Mouse (Mus musculus) myocyte (in vitro differentiated cells): Measurements from ENCODE around the gene Pgp.

Experiments used
- CEBPB ChIP-seq: IDR thresholded peaks from 2 replicates; pipeline ENCODE4 v1.6.1; 2011; ENCODE audit warnings: mild to moderate bottlenecking, moderate library complexity; ENCODE audit not compliant: poor library complexity, insufficient read depth, severe bottlenecking
- E2F4 ChIP-seq: IDR thresholded peaks from one replicate; pipeline ENCODE4 v1.6.1; 2011; ENCODE audit warnings: mild to moderate bottlenecking, control low read depth, moderate library complexity; ENCODE audit not compliant: insufficient read depth
- MAX ChIP-seq: IDR thresholded peaks from one replicate; pipeline ENCODE4 v1.6.1; 2011; ENCODE audit warnings: low read depth, mild to moderate bottlenecking, control low read depth
- MYOD1 ChIP-seq, 3 experiments: IDR thresholded peaks; one replicate each; pipeline ENCODE4 v1.6.1; 2011; ENCODE audit warnings: control low read depth in 2 of 3, low read depth in 2 of 3, mild to moderate bottlenecking in 2 of 3, moderate library complexity in 1 of 3; ENCODE audit not compliant: insufficient read length in 2 of 3, control insufficient read depth in 1 of 3
- MYOG ChIP-seq, 3 experiments: IDR thresholded peaks; one replicate each; pipeline ENCODE4 v1.6.1; 2011; ENCODE audit warnings: control low read depth in 2 of 3, low read depth in 2 of 3, mild to moderate bottlenecking in 2 of 3; ENCODE audit not compliant: insufficient read length in 2 of 3, control insufficient read depth in 1 of 3, insufficient read depth in 1 of 3
- POLR2A ChIP-seq: IDR thresholded peaks from one replicate; pipeline ENCODE4 v1.6.1; 2011; ENCODE audit warnings: low read depth, mild to moderate bottlenecking, control low read depth, moderate library complexity; ENCODE audit not compliant: insufficient read length
- REST ChIP-seq: IDR thresholded peaks from one replicate; pipeline ENCODE4 v1.6.1; 2011; ENCODE audit warnings: mild to moderate bottlenecking, control low read depth, moderate library complexity; ENCODE audit not compliant: insufficient read depth, insufficient read length
- TCF12 ChIP-seq: IDR thresholded peaks from one replicate; pipeline ENCODE4 v1.6.1; 2011; ENCODE audit warnings: mild to moderate bottlenecking, control low read depth; ENCODE audit not compliant: poor library complexity, insufficient read depth, severe bottlenecking
- TCF3 ChIP-seq: IDR thresholded peaks from one replicate; pipeline ENCODE4 v1.6.1; 2011; ENCODE audit warnings: low read depth, control low read depth; ENCODE audit not compliant: insufficient read length
- USF1 ChIP-seq: IDR thresholded peaks from one replicate; pipeline ENCODE4 v1.6.1; 2011; ENCODE audit warnings: low read depth, mild to moderate bottlenecking, control low read depth, moderate library complexity

DNA sequence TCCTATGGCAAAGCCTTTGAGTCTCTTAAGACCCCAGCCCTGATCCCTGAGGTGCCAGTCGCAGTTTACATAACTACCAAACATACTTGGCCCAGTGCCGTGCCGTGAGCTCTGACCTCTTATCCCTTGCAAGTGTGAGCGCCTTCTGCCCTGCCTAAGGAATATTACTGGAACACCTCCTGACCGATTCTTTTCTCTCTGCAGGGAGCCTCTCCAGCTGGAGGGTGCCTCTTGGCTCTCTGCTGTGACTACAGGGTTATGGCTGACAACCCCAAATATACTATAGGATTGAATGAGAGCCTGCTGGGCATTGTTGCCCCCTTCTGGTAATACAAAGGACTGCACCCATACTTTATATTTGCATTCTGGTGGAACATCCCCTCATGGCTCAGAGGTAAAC is 33.2 kb upstream of the Pgp start:
- TF ChIP-seq POLR2A, result no peak
- no peak for TF ChIP-seq MYOG (IDR thresholded peaks at IDR 0.05; ENCODE audit: control insufficient read depth in 1 of 3, insufficient read depth in 1 of 3, insufficient read length in 2 of 3, low read depth in 2 of 3)
- TF ChIP-seq MAX, result no peak
- no peak for TF ChIP-seq TCF12
- no peak for TF ChIP-seq MYOD1 (IDR thresholded peaks at IDR 0.05; ENCODE audit: control insufficient read depth in 1 of 3, insufficient read length in 2 of 3, low read depth in 2 of 3)
- TF ChIP-seq E2F4, result no peak
- no peak for TF ChIP-seq USF1
- no peak for TF ChIP-seq CEBPB
- no peak for TF ChIP-seq TCF3
- no peak for TF ChIP-seq REST
